Mouse (Mus musculus): ENCODE measurements around the gene BC003965.
A peak's percentile ranks its signal among the peaks of the same experiment; 100 is the strongest.
"Not testable (repeated sequence)": the region's sequence is repeated elsewhere in the genome, so short reads cannot be mapped to it uniquely, and the experiment has no call there.

Gene BC003965

DNA sequence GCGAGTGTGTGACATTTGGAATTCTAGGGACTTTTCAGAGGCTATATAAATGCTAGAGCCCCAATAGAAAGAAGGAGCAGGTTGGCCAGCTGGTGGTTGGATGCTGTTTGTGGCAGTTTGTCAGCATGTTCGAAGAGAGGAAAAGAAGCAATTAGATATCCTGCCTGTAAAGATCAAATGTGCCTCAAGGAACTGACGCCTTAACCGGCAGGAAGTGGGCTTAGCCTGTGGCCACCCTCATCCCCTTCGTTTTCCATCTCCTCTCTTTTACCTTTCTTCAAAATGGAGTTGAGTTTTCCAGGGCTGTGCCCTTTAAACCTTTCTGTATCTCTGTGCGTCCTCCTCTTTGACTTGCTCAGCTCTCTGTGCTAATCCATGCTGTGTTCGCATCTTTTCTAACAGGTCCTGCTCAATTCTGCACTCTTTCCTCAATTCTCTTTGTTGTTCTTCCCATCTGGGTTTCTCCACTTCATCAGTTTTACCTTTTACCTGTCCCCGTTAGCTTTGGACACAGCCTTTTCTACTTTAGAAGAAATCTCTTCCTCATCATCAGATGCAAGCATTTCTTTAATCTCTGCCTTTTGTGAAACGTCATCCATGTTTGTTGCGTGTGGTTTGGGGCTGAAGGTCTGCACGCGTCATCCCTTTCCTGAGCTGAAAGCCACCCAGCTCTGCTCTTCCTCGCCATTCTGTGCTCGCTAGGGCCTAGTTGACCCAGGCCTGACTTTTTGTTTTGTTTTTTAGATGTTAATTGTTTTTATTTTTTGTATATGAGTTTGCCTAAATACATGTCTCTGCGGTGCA is 35.3 kb downstream of the BC003965 start:
- DNase-seq = peak; percentile 50

DNA sequence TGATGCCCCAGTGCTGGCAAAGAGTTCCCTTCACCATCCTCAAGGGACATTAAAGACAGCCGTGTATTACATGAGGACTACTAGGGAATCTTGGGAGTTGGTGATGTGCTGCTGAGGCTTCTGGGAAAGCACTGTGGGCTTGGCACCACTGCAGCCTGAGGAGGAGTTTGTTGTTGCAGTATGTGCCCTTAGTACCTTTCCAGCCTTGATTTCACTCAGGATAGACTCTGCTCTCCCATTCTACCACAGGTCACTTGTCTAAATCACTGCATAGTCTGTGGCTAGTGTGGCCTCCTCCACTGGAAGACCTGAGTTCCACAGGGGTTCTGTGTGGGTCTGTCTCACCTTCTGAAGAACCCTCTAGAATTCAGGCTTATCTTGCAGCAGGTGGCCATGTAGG is 36.4 kb downstream of the BC003965 start:
- no peak for DNase-seq

DNA sequence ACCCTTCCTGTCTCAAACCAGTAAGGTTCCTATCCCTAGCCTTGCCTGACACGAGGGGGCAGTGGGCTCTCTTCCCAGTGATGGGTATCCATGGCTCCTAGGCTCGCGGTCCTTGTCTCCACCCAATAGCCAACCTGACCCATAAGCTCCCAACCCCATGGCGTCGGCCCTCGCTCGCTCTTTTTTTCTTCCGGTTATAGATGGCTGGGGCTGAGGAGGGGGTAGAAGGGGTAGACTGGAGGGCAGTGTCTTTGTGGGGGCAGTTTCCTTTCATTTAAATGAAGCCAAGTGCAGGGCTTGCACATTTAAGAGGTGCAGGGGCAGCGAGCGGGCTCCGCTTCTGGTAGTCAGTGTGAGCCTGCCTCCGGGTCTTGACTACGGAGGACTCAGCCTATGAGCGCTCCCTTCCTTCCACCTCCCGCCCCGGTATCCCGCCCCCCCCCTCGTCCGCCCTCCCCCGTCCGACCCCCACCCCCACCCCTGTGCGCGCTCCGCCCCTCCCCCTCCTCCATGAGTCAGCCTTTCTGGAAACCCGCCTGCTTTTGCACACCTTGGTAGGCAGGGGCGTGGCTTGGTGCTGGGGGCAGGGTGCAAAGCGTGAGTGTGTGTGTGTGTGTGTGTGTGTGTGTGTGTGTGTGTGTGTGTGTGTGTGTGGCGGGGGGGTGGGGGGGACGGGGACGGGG is 37.6 kb downstream of the BC003965 start:
- DNase-seq = peak; percentile 82

DNA sequence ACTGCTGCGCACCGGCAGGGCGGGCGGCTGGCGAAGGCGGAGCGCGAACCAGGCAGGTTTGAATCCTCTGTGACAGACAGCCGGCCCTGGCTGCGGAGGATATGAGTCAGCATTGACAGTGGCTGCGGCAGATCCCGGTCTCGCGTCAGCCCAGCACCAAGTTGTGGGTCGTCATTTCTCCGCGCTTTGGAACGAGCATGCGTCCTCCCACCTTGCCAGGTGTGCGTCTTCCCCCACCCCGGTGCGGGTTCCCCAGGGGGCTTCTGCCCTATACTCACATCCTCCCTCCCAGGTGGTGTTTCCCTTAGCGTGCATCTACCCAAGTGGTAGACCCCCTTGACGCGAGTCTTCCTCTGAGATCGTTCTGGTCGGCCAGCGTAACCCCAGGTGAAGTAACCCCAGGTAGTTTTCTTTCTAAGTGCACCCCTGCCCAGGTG is 38.2 kb downstream of the BC003965 start:
- DNase-seq = peak; percentile 63

DNA sequence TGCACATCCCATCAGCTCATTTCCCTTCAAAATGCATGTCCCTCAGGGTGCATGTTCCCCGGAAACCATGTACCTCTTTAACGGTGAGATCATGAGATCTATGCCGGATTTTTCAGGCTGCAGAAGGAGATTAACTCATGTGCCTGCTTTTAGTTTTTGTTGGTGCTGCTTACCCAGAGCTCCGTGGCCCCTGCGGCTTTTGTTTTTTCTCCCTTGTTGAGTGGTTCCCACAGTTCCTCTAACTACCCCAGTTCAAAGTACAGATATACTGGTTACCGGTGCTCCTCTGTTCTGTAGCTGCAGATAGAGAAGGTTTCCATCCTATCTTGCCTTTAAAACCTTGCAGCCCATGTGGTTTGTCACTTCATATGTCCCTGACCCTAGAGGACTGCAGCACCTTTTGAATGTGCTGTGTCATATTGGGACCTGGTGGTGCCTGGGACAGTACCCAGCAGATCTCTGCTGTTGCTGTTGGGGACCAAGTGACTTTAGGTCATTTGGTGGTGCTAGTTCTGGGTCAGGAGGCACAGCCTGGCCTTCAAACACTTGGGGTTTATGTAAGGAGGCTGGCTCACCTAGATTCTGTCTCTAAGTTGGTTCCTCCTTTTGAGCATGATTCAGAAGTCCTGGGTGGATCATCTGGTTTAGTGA is 38.7 kb downstream of the BC003965 start:
- no peak for DNase-seq

DNA sequence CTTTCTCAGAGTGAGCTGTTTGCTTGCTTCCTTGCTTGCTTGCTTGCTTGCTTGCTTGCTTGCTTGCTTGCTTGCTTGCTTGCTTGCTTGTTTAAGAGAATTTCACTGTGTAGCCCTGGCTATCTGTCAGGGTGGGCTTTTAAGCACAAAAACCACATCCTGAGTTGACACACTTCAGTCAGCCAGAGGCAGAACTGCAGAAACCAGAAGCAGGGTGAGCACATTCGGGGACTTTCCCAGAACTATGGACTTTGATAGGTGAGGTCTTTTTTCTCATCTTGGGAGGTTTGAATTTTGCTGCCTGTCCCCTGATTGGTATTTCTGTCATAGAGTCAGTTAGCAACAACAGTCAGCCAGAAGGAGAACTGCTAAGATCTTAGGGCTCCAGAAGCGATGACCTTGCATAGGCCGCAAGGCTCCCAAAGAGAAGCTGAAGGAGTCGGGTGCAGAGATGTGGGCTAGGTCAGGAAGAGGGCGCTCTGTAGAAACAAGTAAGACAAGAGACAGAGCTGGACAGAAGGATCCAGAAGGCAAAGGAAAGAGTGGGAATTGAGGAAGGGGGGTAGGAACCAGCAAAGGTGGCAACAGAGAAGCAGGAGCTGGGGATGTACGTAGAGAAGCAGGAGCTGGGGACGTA is 40.4 kb downstream of the BC003965 start:
- DNase-seq = peak; percentile 60

DNA sequence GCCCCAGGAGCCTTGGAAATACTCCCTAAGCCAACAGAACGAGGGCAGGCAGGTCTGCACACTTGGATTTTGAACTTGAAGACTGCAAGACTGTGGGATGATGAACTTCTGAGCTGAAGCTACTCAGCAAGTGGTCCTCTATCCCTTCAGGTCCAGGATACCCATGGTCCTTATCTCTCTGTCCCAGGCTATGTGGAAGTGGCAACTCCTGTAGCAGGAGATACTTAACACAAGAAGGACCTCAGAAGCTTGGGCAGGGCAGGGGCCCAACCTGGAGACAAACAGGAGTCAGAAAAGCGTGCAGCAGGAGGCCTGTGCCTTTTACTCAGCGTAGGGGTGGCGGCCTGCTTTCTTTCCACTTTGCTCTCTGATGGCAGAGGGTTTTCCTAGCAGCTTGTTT is 41.3 kb downstream of the BC003965 start:
- DNase-seq = no peak

DNA sequence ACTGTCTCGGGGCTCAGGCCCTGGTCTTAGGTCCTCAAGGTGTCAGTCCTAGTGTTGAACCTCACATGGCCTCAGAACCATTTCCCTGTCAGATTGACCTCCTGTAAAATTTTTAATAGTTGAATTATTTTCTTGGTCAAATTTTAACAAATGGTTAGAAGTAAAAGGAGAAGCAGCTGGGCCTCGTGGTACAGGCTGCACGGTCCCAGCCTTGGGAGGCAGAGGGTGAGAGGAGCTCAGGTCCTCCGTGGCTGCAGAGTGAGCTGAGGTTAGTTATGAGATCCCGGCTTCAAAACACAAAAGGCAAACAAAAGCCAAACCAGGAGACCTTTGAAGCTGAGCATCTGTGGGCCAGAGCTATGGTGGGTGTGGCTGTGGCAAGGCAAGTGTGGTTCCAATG is 43.6 kb downstream of the BC003965 start:
- DNase-seq = no peak

DNA sequence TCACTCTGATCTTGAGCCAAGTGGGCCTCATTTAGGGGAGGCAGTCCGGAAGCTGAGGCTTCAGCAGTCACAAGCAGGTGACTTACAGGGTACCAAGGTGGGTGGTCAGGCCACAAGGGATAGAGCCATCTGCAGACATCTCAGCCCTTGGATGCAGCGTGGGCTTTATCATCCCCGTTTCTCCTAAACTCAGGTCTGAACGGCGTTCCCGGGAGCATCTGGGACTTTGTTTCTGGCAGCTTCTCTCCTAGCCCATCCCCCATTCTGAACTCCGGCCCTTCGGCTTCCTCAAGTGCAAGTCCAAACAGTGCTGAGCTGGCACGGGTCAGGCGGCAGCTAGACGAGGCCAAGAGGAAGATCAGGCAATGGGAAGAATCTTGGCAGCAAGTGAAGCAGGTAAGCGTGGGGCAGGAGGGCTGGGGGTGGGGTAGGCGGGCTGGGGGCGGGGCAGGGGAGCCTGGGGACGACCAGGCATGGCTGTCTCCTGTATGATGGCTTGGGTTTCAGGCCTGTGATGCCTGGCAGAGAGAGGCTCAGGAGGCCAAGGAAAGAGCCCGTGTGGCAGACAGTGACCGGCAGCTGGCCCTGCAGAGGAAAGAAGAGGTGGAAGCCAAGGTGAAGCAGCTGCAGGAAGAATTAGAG is 45.8 kb downstream of the BC003965 start:
- DNase-seq = not testable (repeated sequence)

DNA sequence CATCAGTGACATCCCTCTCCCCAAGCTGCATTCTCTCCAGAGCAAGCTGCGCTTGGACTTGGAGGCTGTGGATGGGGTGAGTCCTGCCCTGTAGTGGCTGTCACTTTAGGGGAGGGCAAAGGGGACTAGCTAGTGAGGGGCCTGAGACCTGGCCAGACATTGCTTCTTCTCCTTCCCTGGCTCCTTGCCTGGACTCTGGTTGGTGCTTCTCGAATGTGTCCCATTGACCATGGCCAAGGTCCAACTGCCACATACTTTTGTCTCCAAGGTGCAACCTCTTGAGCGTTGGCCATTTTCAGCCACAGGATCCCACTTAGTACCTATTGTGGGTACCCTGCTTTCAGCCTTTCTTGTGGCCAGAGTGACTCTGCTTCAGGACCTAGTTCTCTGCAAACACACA is 46.3 kb downstream of the BC003965 start:
- DNase-seq = no peak

DNA sequence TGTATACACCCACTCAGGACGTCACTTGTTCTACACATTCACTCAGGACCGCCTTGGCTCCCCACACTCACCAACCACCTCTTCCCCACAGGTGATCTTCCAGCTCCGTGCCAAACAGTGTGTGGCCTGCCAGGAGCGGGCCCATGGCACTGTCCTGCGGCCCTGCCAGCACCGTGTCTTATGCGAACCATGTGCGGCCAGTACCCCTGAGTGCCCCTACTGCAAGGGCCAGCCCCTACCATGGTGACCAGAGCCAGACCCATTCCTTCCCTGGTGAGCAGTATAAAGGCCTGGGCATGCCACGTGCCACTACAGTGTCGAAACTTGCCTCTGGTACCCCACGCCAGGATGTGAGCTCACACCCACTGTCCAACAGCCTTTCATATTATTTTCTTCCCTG is 47.3 kb downstream of the BC003965 start:
- not testable (repeated sequence) for DNase-seq

DNA sequence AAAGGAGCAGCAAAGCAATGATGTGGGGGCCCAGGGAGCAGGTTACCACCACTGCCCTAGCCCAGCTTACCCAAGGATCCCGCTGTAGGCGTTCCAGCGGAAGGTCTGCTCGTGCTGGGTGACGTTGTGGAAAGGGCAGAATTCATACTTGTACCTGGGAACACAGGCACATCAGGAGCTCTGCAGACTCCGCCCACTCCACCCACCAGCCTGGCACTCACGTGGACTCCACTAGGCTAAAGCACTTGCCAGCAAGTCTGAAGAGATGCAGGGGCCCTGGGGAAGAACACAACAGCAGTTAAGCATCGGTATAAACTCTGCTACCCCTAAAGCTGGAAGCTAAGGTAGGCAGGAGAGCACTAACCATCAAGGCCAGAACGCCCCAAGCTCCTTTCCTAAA is 51.3 kb downstream of the BC003965 start:
- DNase-seq = no peak
